Mouse (Mus musculus): ENCODE results near the gene Gm6169. TPM values are rescaled to one million over a fixed set of nuclear protein-coding genes. Genes with fewer than 3 reads are reported as not detected.
"Not testable (repeated sequence)": the region's sequence is repeated elsewhere in the genome, so short reads cannot be mapped to it uniquely, and the experiment has no call there.

The Gm6169 gene
- polyA plus RNA-seq, 1 experiment: 181 TPM

DNA sequence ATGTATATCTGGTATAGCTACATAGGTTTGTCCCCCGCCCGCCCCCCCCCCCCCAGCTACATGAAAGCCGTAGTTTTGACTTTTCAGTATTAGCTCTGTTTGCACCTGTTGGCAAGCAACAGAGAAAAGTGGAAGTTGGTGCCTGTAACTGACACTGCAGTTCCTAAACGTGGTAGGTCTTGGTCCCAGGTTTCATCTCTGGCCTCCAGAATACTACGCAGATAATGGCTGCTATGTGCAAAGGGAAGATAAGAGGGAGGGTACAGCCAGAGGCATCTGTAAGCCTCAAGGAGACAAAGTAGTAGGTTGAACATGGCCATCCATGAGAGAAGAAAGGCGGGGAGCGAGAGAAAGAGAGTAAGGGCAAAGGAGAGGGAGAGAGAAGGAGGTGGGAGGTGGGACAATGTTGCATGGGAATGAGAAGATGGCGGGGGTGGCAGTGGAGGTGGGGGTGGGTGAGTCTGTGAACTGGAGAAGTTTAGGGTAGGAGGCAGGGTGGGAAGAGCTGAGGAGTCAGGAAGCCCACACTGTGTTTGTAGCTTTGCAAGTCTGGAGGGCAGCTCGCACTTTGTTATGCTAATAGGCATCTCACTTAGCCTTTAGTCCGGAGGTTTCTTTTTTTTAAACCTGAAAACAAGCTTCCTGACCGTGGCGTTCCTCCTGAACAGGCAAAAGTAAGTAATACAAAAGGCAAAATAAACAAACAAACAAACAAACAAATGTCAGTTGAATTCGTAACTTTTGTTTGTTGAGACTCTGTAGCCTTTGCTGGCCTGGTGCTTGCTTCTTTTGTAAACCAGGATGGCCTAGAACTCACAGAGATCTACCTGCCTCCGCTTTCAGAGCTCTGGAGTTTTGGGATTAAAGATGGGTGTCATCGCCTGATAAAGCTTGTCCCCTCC, 32.1 kb downstream of the Gm6169 start, which contains the start of gene Fam169a:
TSS of gene Fam169a (plus strand) at position 638 of the 902 bp plus-strand sequence.
- TF ChIP-seq CTCF (IDR thresholded peaks at IDR 0.05; ENCODE audit: low read depth, low read length): no peak
- peak; percentile 94 for TF ChIP-seq EP300 (IDR thresholded peaks at IDR 0.05; ENCODE audit: insufficient read depth, low read depth, low read length)
- H3K4me1 ChIP-seq (ENCODE audit: control insufficient read depth, insufficient read depth, low read length): peaks cover 4% of the 10 kb centered on the region
- peak within 1 kb of the TSS; percentile 67 for H3K9ac ChIP-seq (ENCODE audit: low read depth, poor library complexity, severe bottlenecking)
- H3K4me3 ChIP-seq (ENCODE audit: low read depth, low read length): peak within 1 kb of the TSS; percentile 55
- no peaks in the 10 kb centered on the region for H3K36me3 ChIP-seq (ENCODE audit: control insufficient read depth, insufficient read depth, low read length, poor library complexity, severe bottlenecking)
- peak within 1 kb of the TSS; percentile 99 for H3K27ac ChIP-seq (ENCODE audit: insufficient read depth, low read length)
- no peaks in the 10 kb centered on the region for H3K9me3 ChIP-seq (replicated peaks; ENCODE audit: control insufficient read depth, insufficient read depth, low read length, poor library complexity, severe bottlenecking)
- H3K27me3 ChIP-seq (ENCODE audit: control insufficient read depth, insufficient read depth, low read length, poor library complexity, severe bottlenecking): no peaks in the 10 kb centered on the region

DNA sequence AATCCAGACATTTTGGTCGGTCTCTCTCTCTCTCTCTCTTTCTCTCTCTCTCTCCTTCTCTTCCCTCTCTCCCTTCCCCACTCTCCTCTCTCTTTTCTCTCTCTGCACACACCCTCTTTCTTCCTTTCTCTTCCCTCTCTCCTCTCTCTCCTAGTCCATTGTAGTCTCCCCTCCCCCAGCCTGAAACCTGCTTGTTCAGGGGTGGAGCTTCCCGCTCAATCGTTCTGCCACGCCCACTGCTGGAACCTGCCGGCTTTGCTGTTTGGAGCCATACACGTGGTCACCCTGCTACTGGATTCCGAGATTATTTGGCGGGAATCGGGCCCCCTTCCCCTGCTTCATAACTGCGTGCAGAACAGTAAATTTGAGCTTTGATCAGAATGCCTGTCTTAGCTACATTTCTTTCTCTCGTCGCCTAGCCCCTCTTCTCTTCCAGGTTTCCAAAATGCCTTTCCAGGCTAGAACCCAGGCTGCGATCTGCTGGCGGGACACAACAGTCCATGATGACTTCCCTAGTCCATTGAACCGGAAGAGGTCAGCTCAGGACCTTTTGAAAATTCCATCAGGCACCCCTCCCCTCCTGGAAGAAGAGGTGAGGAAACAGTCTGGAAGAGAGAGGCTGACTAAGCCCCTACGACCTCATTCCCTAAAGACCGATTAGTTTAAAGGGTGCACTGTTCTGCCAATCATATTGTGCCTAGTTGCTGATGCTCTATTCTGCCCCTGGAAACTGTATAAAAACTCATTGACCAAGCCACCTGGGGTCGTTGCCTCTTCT, 34.0 kb downstream of the Gm6169 start:
- not testable (repeated sequence) for H3K27me3 ChIP-seq (ENCODE audit: control insufficient read depth, insufficient read depth, low read length, poor library complexity, severe bottlenecking); H3K36me3 ChIP-seq (ENCODE audit: control insufficient read depth, insufficient read depth, low read length, poor library complexity, severe bottlenecking); H3K4me1 ChIP-seq (ENCODE audit: control insufficient read depth, insufficient read depth, low read length); H3K9me3 ChIP-seq (replicated peaks; ENCODE audit: control insufficient read depth, insufficient read depth, low read length, poor library complexity, severe bottlenecking)
- H3K27ac ChIP-seq (ENCODE audit: insufficient read depth, low read length): peak overlapping the region; percentile 82
- 0 out of 2 replicates have a peak, but pooled peaks have one; percentile 52 for TF ChIP-seq EP300 (IDR thresholded peaks at IDR 0.05; ENCODE audit: insufficient read depth, low read depth, low read length)
- peak overlapping the region; percentile 63 for H3K4me3 ChIP-seq (ENCODE audit: low read depth, low read length)
- peak overlapping the region; percentile 77 for H3K9ac ChIP-seq (ENCODE audit: low read depth, poor library complexity, severe bottlenecking)

DNA sequence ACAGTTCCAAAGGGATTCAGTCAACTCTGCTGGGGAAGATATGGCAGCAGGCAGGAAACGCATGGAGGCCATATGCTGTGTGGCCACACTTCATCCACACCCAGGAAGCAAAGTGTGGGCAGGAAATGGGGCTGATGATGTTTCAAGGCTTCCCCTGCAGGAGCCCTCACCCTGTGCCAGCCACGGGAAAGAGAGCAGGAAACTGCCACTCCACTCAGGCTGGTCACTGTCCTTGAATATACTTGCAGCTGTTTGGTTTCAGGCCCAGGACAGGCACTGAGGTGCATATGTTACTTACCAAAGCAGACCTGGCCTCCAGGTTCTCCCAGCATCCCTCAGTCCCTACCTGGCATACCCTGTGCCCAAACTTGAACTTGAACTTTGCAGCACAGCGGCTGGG, 34.6 kb downstream of the Gm6169 start:
- Histone ChIP-seq H3K9me3 (replicated peaks; ENCODE audit: control insufficient read depth, insufficient read depth, low read length, poor library complexity, severe bottlenecking) (no peaks in the 10 kb centered on the region), H3K4me1 (ENCODE audit: control insufficient read depth, insufficient read depth, low read length) (peaks cover 1% of the 10 kb centered on the region), H3K4me3 (ENCODE audit: low read depth, low read length) (peak overlapping the region; percentile 63), H3K9ac (ENCODE audit: low read depth, poor library complexity, severe bottlenecking) (peak overlapping the region; percentile 7), H3K27me3 (ENCODE audit: control insufficient read depth, insufficient read depth, low read length, poor library complexity, severe bottlenecking) (no peaks in the 10 kb centered on the region), H3K36me3 (ENCODE audit: control insufficient read depth, insufficient read depth, low read length, poor library complexity, severe bottlenecking) (no peaks in the 10 kb centered on the region), H3K27ac (ENCODE audit: insufficient read depth, low read length) (peak overlapping the region; percentile 82)
- TF ChIP-seq CTCF (IDR thresholded peaks at IDR 0.05; ENCODE audit: low read depth, low read length) (no peak), POLR2A (IDR thresholded peaks at IDR 0.05; ENCODE audit: insufficient read depth, low read length) (no peak), EP300 (IDR thresholded peaks at IDR 0.05; ENCODE audit: insufficient read depth, low read depth, low read length) (no peak)

- Histone ChIP-seq H3K27me3 (ENCODE audit: control insufficient read depth, insufficient read depth, low read length, poor library complexity, severe bottlenecking) (no peaks in the 10 kb centered on the region), H3K36me3 (ENCODE audit: control insufficient read depth, insufficient read depth, low read length, poor library complexity, severe bottlenecking) (no peaks in the 10 kb centered on the region), H3K4me1 (ENCODE audit: control insufficient read depth, insufficient read depth, low read length) (peaks cover 1% of the 10 kb centered on the region), H3K9me3 (replicated peaks; ENCODE audit: control insufficient read depth, insufficient read depth, low read length, poor library complexity, severe bottlenecking) (no peaks in the 10 kb centered on the region), H3K4me3 (ENCODE audit: low read depth, low read length) (no peak overlapping the region), H3K9ac (ENCODE audit: low read depth, poor library complexity, severe bottlenecking) (peak overlapping the region; percentile 7; the same call in 1 of the 2 replicates), H3K27ac (ENCODE audit: insufficient read depth, low read length) (no peak overlapping the region)
- TF ChIP-seq EP300 (IDR thresholded peaks at IDR 0.05; ENCODE audit: insufficient read depth, low read depth, low read length) (no peak), POLR2A (IDR thresholded peaks at IDR 0.05; ENCODE audit: insufficient read depth, low read length) (no peak), CTCF (IDR thresholded peaks at IDR 0.05; ENCODE audit: low read depth, low read length) (no peak)
Observed at GRCm38 (mm10) chr13:97063431-97063830, 35.6 kb downstream of the Gm6169 start.

DNA sequence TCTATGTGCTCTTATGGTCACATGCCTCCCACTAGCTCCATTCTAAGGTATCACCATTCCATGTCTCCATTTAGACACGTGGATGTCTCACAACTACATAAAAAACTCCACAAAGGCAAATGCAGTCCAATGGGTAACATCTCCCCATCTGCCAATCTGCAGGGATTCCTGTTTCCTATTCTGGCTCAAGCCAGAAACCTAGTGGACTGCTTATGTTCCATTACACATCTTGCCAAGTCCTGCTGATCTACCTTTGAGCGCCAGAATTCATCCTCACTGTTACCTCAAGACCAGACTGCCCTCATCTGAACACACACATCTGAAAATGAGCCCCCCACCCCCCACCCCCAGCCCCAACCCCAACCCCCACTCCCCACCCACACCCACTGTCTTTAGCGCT, 36.9 kb downstream of the Gm6169 start:
- TF ChIP-seq CTCF (IDR thresholded peaks at IDR 0.05; ENCODE audit: low read depth, low read length) (no peak), EP300 (IDR thresholded peaks at IDR 0.05; ENCODE audit: insufficient read depth, low read depth, low read length) (no peak)

GRCm38 (mm10) chr13:97060331-97060730, 38.7 kb downstream of the Gm6169 start:
- no peak overlapping the region for H3K9ac ChIP-seq (ENCODE audit: low read depth, poor library complexity, severe bottlenecking)
- peak overlapping the region; percentile 21; the same call in 1 of the 2 replicates for H3K27ac ChIP-seq (ENCODE audit: insufficient read depth, low read length)
- H3K4me1 ChIP-seq (ENCODE audit: control insufficient read depth, insufficient read depth, low read length): peaks cover 3% of the 10 kb centered on the region
- H3K27me3 ChIP-seq (ENCODE audit: control insufficient read depth, insufficient read depth, low read length, poor library complexity, severe bottlenecking): no peaks in the 10 kb centered on the region
- H3K36me3 ChIP-seq (ENCODE audit: control insufficient read depth, insufficient read depth, low read length, poor library complexity, severe bottlenecking): no peaks in the 10 kb centered on the region
- no peak overlapping the region for H3K4me3 ChIP-seq (ENCODE audit: low read depth, low read length)
- no peak for TF ChIP-seq CTCF (IDR thresholded peaks at IDR 0.05; ENCODE audit: low read depth, low read length)
- TF ChIP-seq POLR2A (IDR thresholded peaks at IDR 0.05; ENCODE audit: insufficient read depth, low read length): no peak
- no peak for TF ChIP-seq EP300 (IDR thresholded peaks at IDR 0.05; ENCODE audit: insufficient read depth, low read depth, low read length)
- no peaks in the 10 kb centered on the region for H3K9me3 ChIP-seq (replicated peaks; ENCODE audit: control insufficient read depth, insufficient read depth, low read length, poor library complexity, severe bottlenecking)

More for the DNA sequence above, 36.9 kb downstream of the Gm6169 start:
- Histone ChIP-seq H3K27me3 (ENCODE audit: control insufficient read depth, insufficient read depth, low read length, poor library complexity, severe bottlenecking) (no peaks in the 10 kb centered on the region), H3K9ac (ENCODE audit: low read depth, poor library complexity, severe bottlenecking) (no peak overlapping the region), H3K36me3 (ENCODE audit: control insufficient read depth, insufficient read depth, low read length, poor library complexity, severe bottlenecking) (no peaks in the 10 kb centered on the region), H3K4me1 (ENCODE audit: control insufficient read depth, insufficient read depth, low read length) (peaks cover 4% of the 10 kb centered on the region), H3K4me3 (ENCODE audit: low read depth, low read length) (no peak overlapping the region), H3K27ac (ENCODE audit: insufficient read depth, low read length) (no peak overlapping the region), H3K9me3 (replicated peaks; ENCODE audit: control insufficient read depth, insufficient read depth, low read length, poor library complexity, severe bottlenecking) (no peaks in the 10 kb centered on the region)

Data from ES-Bruce4 (cell line).